Mouse (Mus musculus) embryonic facial prominence, embryonic 10.5 days (tissue): ENCODE data around the gene Fam107b. TPM values are rescaled to one million over a fixed set of nuclear protein-coding genes. Genes with fewer than 3 reads are reported as not detected.

Experiments
- DNase-seq: peaks from one replicate; pipeline ENCODE4 v3.0.0-alpha.2; 2017; ENCODE audit warnings: low spot score
- H3K27ac ChIP-seq: fragments of 300-500 bp; sonication (generic); replicated peaks from 2 replicates; pipeline ENCODE4 v1.5.1; 2016; ENCODE audit warnings: mild to moderate bottlenecking
- H3K27me3 ChIP-seq: fragments of 300-500 bp; sonication (generic); replicated peaks from 2 replicates; pipeline ENCODE4 v1.6.1; 2016; ENCODE audit warnings: low read depth, mild to moderate bottlenecking; ENCODE audit not compliant: poor library complexity, severe bottlenecking
- H3K36me3 ChIP-seq: fragments of 300-500 bp; sonication (generic); replicated peaks from 2 replicates; pipeline ENCODE4 v1.6.1; 2016; ENCODE audit warnings: mild to moderate bottlenecking, moderate library complexity
- H3K4me1 ChIP-seq: fragments of 300-500 bp; sonication (generic); 2 replicates; pipeline ENCODE4 v1.6.1; 2016
- H3K4me3 ChIP-seq: fragments of 300-500 bp; sonication (generic); 2 replicates; pipeline ENCODE4 v1.5.1; 2016; ENCODE audit warnings: mild to moderate bottlenecking, moderate library complexity
- H3K9me3 ChIP-seq: fragments of 300-500 bp; sonication (generic); 2 replicates; pipeline ENCODE4 v1.6.1; 2016; ENCODE audit warnings: mild to moderate bottlenecking
- WGBS: fragments of 180-500 bp; shearing (Covaris S2); methylation state at CpG from one replicate; pipeline ENCODE4 v1.1.7; 2016; 5-methylcytosine and 5-hydroxymethylcytosine counted together
- polyA plus RNA-seq: library from polyadenylated mRNA; unstranded; fragments of >200 nt; fragmentation: Nextera tagmentation; extraction: Ambion mirVana; gene quantifications from 2 replicates; pipeline ENCODE4 v1.2.1, GENCODE M21; 2016

Gene Fam107b
- polyA plus RNA-seq, result 53.8 and 60.4 TPM in 2 replicates

DNA sequence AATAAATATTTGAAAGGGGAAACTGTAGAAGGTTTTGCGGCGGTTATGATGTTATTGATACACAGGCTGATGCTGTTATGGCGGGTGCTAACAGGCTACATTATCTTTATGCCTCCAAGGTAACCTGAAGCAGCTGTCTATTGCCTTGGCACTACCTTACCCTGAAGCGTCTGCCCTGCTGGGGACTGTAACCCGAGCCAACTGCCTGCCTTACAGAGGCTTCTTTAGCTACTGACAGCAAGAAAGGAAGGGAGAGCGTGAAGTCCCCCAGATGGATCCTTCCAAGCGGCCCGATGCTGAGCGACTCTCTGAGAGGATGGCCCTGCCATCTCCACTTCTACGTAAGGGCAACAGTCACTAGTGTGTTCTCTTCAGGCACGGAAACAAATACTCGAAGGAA is at the start of gene Fam107b:
Gene Fam107b (plus strand): TSS at position 303 of the 400 bp plus-strand sequence.
- Histone ChIP-seq H3K27ac (no peak within 1 kb of the TSS), H3K4me3 (no peak within 1 kb of the TSS), H3K9me3 (no peaks in the 10 kb centered on the region), H3K36me3 (no peaks in the 10 kb centered on the region), H3K4me1 (no peaks in the 10 kb centered on the region), H3K27me3 (no peaks in the 10 kb centered on the region)
- DNase-seq, result no peak
- 62% methylated on average over 12 of the region's 12 CpGs for WGBS

DNA sequence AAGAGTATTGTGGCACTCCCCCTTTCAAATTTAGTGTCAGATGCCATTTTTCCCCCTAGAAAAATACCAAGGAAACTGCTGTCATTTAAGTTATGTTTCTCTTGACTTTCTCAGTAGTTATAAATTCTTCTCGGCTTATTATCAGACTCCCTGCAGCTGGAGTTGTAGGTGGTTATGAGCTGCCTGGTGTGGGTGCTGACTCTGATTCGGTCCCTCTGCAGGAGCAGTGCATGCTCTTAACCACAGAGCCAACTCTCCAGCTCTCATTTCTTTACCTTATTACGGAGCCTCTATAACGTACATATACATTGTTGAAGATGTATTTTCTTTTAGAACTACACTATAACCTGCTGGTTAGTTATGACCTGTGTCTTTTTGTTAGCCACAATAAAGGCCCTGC is 47.7 kb upstream of the Fam107b start:
- H3K27ac ChIP-seq, result no peak overlapping the region
- H3K36me3 ChIP-seq, result no peaks in the 10 kb centered on the region
- WGBS, result 89% methylated on average over 4 of the region's 4 CpGs
- no peaks in the 10 kb centered on the region for H3K4me1 ChIP-seq
- no peaks in the 10 kb centered on the region for H3K27me3 ChIP-seq
- no peaks in the 10 kb centered on the region for H3K9me3 ChIP-seq
- DNase-seq, result no peak
- no peak overlapping the region for H3K4me3 ChIP-seq

DNA sequence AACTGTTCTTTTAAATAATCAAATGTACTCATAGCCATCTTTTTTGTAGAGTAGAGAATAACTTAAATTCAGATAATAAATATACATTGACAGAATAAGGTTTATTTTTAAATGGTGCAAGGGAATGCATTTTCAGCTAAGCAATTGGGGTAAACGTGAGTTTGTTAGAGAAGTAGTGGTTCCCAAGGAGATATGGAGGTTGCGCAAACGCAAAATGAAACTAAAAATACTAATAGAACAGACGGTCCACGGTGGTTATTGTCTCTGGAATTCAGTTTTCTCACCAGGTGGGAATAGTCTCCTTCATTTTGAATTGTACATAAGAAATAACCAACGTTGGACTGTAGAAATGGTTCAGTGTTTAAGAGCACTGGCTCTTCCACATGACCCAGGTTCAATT is 44.0 kb upstream of the Fam107b start:
- no peaks in the 10 kb centered on the region for H3K36me3 ChIP-seq
- H3K27me3 ChIP-seq, result no peaks in the 10 kb centered on the region
- H3K4me1 ChIP-seq, result no peaks in the 10 kb centered on the region
- H3K4me3 ChIP-seq, result no peak overlapping the region
- no peak overlapping the region for H3K27ac ChIP-seq
- H3K9me3 ChIP-seq, result no peaks in the 10 kb centered on the region
- WGBS, result 82% methylated on average over 6 of the region's 6 CpGs
- no peak for DNase-seq

DNA sequence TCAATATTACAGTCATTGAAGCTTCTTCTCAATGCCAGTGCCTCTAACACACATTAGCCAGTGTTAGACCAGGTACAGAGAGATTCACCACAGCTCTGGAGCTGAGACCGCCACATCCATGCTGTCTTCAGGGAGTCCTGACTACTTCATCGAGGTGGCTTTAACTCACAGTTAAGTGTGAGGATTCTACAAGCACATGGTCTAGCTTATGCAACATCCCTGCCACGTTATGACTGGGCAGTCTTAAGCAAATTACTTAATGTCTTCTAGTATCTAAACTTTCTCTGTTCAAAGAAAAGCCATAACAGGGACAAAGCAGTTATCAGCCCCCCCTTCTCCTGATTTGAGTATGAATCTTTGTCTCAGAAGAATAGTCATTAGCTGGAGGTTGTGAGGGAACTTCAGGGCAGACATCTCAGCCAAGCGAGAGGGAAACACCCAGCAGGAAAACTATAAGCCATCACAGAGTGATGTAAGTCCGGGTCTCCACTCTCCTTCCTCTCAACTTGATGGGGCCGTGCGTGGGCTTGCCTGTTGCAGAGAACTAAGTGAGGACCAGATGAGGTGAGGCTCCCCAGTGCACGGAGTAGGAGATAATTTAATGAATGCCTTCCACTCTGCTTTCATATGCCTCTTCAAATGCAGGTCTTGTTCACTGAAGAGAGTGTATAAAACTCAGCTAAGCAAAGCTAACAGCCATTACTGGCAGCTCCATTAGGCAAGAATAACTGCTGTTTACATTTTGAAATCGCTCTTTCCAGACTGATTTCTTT is 28.8 kb upstream of the Fam107b start:
- H3K27me3 ChIP-seq, result no peaks in the 10 kb centered on the region
- no peaks in the 10 kb centered on the region for H3K36me3 ChIP-seq
- H3K4me1 ChIP-seq, result no peaks in the 10 kb centered on the region
- no peak overlapping the region for H3K27ac ChIP-seq
- H3K4me3 ChIP-seq, result no peak overlapping the region
- 76% methylated on average over 9 of the region's 9 CpGs for WGBS
- no peaks in the 10 kb centered on the region for H3K9me3 ChIP-seq
- no peak for DNase-seq

DNA sequence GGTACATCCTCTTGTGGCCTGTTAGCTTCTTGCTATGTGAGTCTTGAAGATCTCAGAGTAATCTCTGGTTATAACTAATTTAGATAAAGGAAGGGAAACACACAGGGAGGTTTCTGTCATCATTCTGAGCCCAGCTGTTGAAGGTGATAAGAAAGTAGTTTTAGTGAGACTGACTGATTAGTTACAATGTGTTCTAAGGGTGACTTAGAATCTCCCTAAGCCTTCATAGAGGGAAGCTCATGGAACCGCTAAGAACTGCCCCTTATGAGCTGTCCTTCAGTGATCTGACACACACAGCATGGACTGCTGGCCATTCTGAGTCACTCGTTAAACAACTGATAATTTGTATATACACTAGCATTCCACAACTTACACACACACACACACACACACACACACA is 24.2 kb upstream of the Fam107b start:
- 85% methylated on average over 2 of the region's 2 CpGs for WGBS
- no peak overlapping the region for H3K27ac ChIP-seq
- no peak for DNase-seq

DNA sequence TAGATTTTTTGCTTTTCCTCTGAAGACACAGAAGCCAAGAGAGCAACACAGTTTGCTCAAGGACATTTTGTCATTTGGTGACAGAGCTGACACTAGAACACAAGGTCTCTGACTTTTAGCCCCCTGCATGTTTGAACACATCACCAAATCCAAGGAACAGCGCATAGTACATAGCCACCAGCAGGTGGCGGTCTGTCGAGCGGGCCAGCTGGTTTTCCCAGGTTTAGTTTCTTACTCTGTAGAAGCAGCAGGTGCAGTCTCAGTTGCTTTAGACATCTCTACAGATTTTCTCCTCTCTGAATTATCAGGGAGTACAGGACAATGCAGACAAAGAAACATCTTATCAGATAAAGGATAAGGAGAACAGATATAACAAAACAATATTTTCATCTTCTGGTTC is 23.7 kb upstream of the Fam107b start:
- peak; percentile 62 for DNase-seq
- Histone ChIP-seq H3K27me3 (no peaks in the 10 kb centered on the region), H3K36me3 (no peaks in the 10 kb centered on the region), H3K4me1 (no peaks in the 10 kb centered on the region), H3K9me3 (no peaks in the 10 kb centered on the region), H3K4me3 (no peak overlapping the region), H3K27ac (no peak overlapping the region)
- 2% methylated on average over 4 of the region's 4 CpGs for WGBS

More for the DNA sequence above, 24.2 kb upstream of the Fam107b start:
- no peaks in the 10 kb centered on the region for H3K9me3 ChIP-seq
- H3K4me1 ChIP-seq, result no peaks in the 10 kb centered on the region
- H3K36me3 ChIP-seq, result no peaks in the 10 kb centered on the region
- H3K4me3 ChIP-seq, result no peak overlapping the region
- H3K27me3 ChIP-seq, result no peaks in the 10 kb centered on the region

DNA sequence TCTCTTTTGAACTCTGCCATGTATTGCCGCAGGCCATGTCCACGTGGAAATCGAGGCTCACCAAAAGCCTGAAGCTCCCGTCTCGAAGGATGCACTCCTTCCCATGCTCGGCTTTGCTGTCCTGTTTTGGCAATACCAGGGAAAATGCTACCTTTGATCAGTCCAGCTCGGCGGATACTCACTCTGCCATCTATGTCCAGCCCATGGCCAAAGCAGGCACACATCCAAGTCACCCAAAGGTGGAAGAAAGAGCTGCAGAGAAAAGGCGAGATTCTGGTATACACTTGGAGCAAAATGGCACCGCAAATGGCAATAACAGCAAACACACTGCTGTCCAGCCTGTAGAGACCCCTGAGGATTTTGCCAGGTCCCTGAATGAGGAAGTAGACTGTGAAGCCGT is 318 bp downstream of the Fam107b start:
- Histone ChIP-seq H3K36me3 (no peaks in the 10 kb centered on the region), H3K27me3 (no peaks in the 10 kb centered on the region), H3K9me3 (no peaks in the 10 kb centered on the region), H3K4me3 (no peak overlapping the region), H3K27ac (no peak overlapping the region), H3K4me1 (no peaks in the 10 kb centered on the region)
- WGBS, result 87% methylated on average over 11 of the region's 11 CpGs
- no peak for DNase-seq

DNA sequence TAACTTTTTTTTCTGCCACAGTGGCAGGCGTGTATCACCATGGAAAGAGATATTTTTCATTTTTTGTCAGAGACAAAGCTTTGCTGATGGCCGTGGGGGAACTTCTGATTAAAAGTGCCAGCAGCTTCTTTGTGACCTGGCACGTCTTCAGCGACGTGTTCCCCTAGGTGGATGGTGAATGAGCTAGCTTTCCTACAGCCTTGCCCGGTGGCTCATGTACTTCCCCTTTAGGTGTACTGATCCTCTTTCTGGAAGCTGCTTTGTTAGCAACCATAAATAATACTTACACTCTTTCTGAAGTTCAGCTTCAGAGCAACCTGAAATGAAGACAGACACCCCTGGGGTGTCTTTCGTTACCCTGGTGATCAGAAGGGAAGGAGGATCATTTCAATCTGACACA is 3.6 kb downstream of the Fam107b start:
- DNase-seq, result no peak
- Histone ChIP-seq H3K27me3 (no peaks in the 10 kb centered on the region), H3K9me3 (no peaks in the 10 kb centered on the region), H3K4me3 (no peak overlapping the region), H3K27ac (no peak overlapping the region), H3K4me1 (no peaks in the 10 kb centered on the region), H3K36me3 (no peaks in the 10 kb centered on the region)
- 87% methylated on average over 7 of the region's 7 CpGs for WGBS

DNA sequence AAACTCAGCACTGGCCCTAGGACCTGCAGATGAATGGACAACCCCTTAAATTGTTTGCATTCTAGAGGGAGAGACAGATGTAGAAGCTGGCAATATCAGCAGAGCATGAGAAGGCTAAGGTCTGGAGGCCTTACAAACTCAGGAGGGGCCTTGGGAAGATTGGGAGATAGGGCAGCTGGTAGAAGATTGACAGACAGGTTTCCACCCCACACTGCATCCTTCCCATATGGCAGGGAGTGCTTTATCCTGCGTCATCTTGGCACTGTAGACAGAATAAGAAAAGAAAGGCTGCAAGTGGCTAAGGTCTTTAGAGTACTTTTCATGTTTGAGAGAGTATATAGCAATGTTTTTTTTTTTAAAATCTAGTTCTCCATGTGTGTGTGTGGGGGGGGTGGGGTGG is 4.9 kb downstream of the Fam107b start:
- no peak overlapping the region for H3K27ac ChIP-seq
- H3K27me3 ChIP-seq, result no peaks in the 10 kb centered on the region
- no peak overlapping the region for H3K4me3 ChIP-seq
- WGBS, result 91% methylated on average over 1 of the region's 1 CpGs
- H3K4me1 ChIP-seq, result no peaks in the 10 kb centered on the region
- H3K36me3 ChIP-seq, result no peaks in the 10 kb centered on the region
- DNase-seq, result no peak
- H3K9me3 ChIP-seq, result no peaks in the 10 kb centered on the region

DNA sequence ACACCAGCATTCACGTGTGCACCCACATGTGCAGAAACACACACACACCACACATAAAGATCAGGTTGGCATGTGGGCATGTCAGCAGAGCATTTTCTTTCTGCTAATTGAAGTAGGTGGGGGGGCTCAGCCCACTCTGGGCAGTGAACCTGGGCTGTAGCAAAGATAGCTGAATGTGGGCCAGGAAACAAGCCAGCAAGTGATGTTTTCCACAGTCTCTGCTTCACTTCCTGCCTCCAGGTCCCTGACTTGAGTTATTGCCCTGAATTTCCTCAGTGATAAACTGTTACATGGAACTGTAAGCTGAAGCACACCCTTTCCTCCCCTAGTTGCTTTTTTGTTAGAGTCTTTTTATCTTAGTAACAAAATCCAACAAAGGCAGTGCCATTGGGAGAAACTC is 6.1 kb downstream of the Fam107b start:
- no peaks in the 10 kb centered on the region for H3K4me1 ChIP-seq
- H3K27ac ChIP-seq, result no peak overlapping the region
- H3K4me3 ChIP-seq, result no peak overlapping the region
- WGBS, result 89% methylated on average over 1 of the region's 1 CpGs
- DNase-seq, result no peak
- no peaks in the 10 kb centered on the region for H3K9me3 ChIP-seq
- no peaks in the 10 kb centered on the region for H3K36me3 ChIP-seq
- H3K27me3 ChIP-seq, result no peaks in the 10 kb centered on the region

DNA sequence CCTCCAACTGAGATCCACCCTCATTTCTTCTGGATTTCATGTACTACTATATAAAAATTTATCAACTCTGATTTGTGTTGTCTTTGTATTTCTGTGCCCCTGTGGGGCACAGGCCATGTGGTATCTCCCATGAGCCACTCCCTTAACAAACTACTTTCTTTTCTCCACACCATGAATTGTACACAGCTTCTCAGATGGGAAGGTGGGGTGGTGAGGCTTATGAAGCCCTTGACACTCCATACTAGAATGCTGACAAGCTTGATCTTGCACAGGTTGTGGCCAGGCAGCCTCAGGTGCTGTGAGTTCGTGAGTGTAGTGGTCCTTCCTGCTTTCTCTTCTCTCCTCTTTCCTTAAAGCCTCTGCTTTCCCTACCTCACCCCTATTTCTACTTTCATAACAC is 6.9 kb downstream of the Fam107b start:
- WGBS, result 63% methylated on average over 1 of the region's 1 CpGs
- Histone ChIP-seq H3K4me3 (no peak overlapping the region), H3K9me3 (no peaks in the 10 kb centered on the region), H3K36me3 (no peaks in the 10 kb centered on the region), H3K27me3 (no peaks in the 10 kb centered on the region), H3K4me1 (no peaks in the 10 kb centered on the region), H3K27ac (no peak overlapping the region)
- no peak for DNase-seq

DNA sequence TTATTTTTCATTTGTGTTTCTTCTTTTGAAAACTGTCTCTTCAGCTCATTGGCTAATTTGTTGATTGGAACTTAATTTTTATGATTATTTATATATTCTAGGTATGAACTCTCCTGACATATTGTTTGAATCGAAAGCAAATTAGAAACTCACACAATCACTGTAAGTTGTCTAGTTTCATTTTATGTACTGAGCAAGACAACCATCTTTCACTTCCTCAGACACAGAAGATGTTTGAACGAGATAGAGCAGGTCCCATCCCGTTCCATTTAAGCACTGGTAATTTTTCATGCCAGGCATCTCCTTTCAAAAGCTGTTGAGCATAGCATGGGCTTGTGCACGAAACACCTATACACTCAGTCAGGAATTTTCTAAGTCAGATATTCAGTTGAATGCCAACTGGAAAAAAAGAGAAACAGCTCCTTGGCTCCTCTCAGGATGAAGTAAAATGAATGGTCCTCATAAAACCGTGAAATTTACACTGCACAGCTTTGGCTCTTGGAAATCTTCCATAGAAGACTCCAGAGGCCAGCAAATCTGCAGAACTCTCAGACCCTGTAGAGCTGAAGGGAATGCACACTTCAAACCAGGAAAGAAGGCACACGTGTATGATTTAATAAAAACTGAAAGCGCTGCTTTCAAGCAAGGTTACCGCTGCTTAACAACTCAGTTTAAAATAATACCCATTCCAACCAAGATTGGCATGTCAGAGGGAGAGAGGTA is 8.1 kb downstream of the Fam107b start:
- Histone ChIP-seq H3K27ac (no peak overlapping the region), H3K27me3 (no peaks in the 10 kb centered on the region), H3K4me1 (no peaks in the 10 kb centered on the region), H3K4me3 (no peak overlapping the region), H3K36me3 (no peaks in the 10 kb centered on the region), H3K9me3 (no peaks in the 10 kb centered on the region)
- no peak for DNase-seq
- WGBS, result 85% methylated on average over 8 of the region's 8 CpGs

DNA sequence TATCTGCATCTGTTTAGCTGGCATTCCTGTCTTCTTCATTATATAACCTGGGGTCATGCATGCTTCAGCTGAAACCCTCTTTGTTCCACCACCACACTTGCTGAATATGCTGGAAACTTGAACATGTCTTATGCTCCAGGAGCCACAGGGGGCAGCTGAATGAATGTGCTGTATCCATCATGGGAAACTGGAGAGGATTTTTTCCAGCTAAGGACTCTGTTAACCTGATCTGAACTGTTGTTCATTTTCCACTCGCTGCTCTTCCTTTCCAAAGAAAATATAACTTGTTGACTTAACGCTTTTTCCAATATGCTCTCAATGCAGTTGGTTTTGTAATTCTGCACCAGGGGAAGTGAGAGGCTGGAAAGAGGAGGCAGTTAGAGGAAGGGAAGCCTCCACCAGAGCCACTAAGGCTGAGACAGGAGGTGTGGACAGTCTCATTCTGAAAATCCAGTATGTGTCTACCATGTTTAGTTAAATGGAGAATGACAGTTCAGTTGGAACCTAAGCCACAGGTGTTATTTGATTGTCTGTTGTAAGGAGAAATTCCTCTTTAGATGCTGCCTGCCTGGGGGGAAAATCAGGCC is 9.1 kb downstream of the Fam107b start:
- no peak overlapping the region for H3K27ac ChIP-seq
- H3K4me3 ChIP-seq, result no peak overlapping the region
- no peaks in the 10 kb centered on the region for H3K4me1 ChIP-seq
- no peaks in the 10 kb centered on the region for H3K27me3 ChIP-seq
- no peak for DNase-seq
- H3K9me3 ChIP-seq, result no peaks in the 10 kb centered on the region
- WGBS, result 82% methylated on average over 2 of the region's 2 CpGs
- H3K36me3 ChIP-seq, result no peaks in the 10 kb centered on the region
